Mouse (Mus musculus) adipocyte (in vitro differentiated cells): ENCODE measurements around the gene Bend3.
"Not testable (repeated sequence)": the region's sequence is repeated elsewhere in the genome, so short reads cannot be mapped to it uniquely, and the experiment has no call there.

ENCODE experiments used
- DNase-seq: peaks from one replicate; pipeline ENCODE4 v3.0.0-alpha.2; 2016; ENCODE audit warnings: low spot score

Gene Bend3

DNA sequence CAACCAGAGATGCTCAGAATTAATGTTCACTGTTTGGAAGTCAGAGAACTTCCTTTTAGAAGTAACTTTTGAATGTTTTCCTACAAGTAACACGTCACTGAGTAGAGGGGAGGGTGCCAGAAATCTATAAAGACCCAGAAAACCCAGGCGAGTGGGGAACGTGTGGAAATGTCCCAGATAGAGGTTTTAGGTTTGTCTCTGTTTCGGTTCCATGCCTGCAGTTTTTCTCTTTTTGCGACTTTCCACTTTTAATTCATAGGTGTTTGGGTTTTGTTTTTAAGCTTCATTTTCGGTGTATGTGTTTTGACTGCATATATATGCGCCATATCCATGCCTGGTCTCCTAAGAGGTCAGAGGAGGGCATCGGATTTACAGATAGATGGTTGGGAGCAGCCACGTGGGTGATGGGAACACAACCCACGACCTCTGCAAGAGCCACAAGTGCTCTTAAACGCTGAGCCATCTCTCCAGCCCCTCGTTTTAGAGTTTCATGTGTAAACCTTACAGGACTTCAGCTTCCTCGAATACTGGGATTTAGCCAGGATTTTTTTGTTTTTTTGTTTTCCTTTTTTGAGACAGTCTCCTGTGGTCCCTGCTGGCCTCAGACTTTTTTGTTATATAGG is 1.7 kb downstream of the Bend3 start:
- no peak for DNase-seq

DNA sequence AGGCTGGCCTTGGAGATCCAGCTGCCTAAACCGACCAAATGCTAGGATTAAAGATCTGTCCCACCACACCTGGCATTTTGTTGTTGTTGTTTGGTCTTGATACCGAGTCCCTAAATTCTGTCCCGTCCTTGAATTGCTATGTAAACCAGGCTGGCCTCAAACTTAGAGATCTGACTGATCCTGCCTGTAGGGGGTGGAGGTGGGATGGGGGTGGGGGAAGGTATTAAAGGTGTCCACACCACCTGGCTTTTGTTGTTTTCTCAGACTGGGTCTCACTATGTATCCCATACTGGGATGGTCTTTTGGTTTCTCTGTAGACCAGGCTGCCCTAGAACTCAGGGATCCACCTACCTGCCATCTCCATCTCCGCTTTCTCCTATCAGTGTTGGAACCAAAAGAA is 2.5 kb downstream of the Bend3 start:
- DNase-seq = no peak

DNA sequence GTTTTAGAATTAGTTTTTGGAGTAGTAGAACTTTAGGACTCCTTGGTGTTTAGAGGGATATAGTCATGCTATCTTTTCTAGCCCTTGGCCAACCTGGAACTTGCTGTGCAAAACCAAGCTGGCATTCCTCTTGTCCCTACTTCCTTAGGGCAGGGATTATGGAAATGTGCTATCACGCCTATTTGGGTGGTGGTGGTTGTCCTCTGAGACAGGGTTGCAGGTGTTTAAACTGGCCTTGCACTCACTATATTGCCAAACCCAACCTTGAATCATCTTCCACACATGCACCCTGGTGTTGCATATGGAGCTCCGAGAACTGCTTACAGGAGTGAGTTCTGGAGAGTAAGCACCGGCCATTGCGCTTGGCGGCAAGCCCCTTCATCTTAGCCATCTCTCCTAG is 3.4 kb downstream of the Bend3 start:
- DNase-seq = no peak

DNA sequence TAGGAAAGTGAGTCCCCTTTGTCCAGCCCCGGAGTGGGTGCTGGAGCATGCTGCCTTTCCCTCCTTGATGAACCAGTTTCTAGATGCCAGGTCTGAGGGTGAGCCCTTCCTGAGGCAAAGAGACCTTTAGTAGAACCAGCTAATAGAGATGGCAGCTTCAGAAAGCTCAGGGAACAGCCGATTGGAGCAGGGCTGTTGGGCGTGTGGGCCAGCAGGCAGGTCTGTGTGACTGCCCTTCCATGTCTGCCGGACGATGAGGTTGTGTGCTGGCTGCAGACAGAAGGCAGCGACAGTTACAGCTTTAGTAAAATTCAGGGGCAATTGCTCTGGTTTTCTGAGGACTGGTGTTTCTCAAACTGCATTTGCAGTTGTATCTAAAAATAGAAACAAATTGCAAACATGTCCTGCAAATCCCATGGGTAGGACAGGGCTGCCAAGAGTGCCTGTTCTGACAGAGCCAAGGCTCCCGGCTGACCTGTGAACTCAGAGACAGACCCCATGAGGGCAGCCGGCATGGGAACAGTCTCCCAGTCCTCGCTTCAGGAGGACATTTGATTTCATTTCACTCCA is 4.9 kb downstream of the Bend3 start:
- DNase-seq = peak; percentile 90

DNA sequence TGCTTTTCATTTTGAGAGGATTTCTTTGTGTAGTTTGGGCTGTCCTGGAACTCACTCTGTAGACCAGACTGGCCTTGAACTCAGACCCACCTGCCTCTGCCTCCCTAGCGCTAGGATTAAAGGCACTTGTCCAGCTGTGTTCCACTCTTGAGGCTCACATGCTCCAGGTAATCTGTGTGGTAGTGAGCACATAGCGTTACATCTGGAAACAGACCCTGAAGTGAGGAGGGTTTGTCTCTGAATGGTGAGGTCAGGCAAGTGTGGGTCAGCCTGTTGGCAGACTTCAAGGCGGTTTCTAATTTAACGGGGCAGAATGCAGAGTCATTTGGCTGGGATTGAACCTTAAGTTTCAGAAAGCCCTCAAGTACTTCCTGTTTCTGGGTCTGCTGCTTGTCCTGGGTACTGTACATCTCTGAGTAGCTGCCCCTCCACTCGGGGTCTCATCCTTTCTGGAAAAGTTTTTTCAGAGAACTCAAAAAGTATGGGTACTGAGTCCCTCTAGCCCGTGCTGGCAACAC is 7.2 kb downstream of the Bend3 start:
- no peak for DNase-seq

DNA sequence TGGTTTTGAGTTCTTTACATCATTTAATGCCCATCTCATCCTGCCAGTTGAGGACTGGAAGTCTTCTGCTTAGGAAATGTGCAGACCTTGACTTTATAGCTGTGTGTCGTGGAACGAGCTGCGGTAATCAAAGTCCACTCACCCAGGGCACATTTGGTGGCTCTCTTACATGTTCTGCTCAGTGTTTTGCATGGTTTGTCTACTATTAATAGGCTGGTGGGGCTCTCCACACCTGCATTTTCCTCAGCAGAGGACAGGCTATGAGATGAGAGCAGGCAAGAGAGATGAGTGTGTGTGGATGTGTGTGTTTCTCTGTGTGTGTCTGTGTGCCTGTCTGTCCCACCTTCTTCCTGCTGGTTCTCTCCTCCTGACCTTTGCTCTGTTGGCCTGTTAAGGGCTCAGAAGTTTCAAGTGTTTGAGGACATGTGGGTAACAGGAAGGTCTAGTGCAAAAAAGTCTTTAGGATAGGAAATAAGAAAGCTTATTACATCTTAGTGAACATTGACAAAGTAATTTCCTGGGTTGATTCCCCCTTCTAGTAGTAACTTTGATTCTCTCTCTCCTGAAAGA is 8.9 kb downstream of the Bend3 start:
- no peak for DNase-seq

DNA sequence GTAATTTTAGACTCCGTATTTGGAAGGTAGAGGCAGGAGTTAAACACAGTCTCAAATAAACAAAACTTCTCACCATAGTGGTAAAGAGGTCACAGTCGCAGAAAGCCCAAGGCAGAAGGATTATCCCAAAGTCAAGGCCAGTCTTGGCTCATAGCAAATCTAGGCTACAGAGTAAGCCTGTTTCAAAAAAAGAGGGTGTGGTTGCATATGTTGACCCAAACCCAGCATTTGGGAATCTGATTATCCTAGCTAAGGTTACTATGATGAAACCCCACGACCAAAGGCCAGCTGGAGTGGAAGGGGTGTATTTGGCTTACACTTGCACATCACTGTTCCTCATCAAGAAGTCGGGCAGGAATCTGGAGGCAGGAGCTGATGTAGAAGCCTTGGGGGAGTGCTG is 9.6 kb downstream of the Bend3 start:
- peak; percentile 42 for DNase-seq

DNA sequence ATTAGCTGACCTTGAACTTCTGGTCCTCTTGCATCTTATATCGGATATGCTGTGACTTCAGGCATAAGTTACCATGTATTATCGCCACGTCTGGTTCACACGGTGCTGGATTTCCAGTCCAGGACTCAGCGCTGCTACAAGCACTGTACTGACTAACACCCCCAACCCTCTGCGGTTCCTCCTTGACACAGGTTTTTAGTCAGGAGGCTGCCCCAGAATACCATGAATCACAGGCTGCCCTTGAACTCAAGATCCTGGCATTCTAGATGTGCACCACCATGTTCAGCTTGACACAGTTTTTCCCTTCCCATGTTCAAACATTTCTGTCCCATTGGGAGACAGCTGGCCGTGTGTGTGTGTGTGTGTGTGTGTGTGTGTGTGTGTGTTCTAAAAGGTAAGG is 10.5 kb downstream of the Bend3 start:
- DNase-seq = no peak

DNA sequence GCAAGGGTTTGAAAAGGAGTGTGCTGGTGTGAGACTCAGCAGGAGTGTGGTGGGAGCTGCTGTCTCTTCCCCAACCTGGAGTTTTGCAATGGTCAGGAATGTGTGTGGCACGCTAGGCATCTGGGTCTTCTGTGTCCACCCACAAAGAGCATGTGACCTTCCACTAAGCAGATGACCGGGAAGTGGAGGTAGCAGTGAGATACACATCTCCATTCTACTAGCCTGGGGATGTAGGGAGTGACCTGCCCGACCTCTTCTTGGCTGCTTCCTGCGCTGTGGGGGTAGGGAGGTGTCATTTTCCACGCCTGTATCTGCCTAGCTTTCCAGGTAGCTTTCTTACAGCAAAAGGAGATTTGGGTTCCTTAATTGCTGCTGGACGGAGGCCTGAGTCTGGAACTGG is 10.9 kb downstream of the Bend3 start:
- DNase-seq = no peak

DNA sequence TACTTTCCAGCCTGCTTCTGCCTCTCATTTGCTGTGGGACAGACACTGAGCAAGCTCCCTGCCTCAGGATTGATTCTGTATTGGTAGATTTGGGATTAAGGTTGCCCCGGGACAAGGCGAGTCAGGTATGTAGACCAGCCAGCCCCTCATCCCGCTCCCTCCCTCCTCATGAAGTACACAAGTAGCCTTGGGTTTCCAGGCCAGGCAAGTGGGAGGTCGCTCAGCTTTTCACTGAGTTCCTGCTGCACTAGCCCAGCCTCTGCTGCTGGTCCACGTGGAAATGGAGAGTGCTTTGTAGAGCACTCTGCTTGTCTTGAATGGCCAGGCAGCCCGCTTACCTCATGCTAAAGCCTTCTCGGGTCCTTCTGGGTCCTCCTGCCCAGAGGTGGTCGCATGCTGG is 11.4 kb downstream of the Bend3 start:
- no peak for DNase-seq

DNA sequence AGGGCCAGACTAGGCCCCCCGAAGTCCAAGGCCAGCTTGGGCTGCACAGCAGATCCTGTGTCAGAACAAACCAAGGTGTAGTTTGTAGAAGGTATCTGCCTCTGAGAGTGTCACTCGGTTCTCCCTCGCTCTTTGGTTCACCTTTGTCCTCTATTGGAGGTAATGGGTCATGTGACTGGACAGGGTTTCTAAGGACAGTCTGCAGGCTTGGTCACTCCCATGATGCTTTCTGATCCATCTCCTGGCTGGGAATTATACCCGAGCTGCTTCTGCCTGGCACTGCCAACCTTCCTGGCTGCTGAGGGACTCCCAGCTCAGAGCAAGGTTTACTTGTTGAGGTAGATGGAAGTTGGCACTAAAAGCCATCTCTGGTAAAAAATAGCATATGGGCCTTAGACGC is 12.2 kb downstream of the Bend3 start:
- no peak for DNase-seq

DNA sequence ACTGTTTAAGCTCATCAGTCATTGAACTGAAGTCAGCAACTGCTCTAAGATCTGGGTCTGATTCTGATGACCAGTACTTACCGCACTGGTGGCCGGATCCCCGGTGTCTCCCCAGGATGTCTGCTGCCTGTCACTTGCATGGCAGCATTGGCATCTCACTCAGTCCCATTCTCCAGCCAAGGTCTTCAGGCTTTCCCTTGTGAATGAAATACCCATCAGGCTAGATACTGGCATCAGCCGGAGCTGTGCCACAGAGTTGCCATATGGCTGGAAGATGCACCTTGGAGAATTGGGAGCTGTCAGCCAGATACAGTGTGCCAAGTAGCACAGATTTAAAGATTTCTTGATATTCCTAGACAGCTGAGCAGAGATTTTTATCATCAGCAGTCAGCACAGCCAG is 24.0 kb downstream of the Bend3 start:
- no peak for DNase-seq

DNA sequence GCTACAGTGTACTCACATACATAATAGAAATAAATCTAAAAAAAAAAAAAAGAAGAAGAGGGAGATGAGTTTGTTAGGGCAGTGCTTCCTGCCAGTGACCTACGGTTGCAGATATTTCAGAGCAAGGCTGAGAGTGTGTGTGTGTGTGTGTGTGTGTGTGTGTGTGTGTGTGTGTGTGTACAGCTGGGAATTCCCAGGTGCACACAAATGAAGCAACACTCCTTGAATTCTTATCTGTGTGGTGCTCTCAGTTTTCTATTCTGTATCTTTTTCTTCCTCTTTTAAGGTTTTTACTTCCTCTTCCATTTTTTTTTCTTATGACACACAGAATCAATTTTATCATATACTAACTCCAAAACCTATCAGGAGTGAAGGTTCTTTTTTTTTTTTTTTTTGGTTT is 25.7 kb downstream of the Bend3 start:
- no peak for DNase-seq

DNA sequence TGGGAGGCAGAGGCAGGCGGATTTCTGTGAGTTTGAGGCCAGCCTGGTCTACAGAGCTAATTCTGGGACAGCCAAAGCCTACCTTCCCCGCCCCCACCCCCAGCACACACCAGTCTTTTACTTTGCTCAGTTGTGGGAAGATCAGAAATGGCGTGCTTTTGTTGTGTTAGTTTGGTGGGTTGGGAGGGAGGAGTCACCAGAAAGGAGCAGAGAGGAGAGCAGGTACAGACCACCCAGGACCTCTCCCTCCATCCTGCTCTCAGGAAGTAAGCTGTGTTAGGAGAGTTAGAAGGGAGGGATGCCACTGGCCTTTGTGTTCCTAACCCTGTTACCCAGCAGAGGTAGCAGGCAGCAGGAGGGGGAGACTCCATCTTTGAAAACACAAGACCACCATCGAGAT is 28.4 kb downstream of the Bend3 start:
- DNase-seq = no peak

DNA sequence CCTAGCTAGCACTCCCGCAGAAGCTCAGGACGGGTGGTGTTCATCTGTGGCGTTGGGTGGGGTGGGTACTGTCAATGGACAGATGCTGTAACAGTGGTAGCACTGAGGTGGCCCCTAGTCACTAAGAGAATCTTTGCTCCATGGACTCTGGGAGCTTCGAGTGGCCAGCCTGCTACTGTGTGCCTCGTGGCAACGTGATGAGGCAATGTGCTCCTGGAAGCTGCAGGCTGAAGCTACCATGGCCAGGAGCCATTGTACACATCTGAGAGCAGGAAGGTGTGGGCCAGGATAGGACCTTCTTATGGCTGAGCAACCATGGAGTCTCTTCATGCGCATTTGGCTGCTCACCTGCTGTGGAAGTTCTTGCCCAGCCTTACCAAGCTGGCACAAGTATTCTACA is 30.6 kb downstream of the Bend3 start:
- DNase-seq = no peak

DNA sequence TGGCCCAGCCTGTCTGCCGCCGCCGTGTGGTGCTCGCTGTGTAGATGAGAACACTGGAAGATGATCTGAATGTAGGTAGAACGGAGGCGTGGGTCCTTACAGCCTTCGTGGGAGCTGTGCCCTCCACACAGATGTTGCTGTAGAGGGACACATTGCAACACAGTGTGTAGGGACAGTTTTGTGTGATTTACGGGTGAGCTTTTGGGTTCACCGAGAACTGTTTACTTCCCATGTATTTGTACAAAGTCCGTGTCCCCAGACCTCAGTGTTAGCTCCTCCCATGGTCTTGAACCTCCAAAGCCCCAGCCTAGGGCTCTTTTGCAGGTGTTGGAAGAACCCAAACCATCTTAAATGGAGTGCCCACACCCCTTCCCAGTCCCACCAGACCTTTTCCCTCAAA is 34.3 kb downstream of the Bend3 start:
- no peak for DNase-seq

DNA sequence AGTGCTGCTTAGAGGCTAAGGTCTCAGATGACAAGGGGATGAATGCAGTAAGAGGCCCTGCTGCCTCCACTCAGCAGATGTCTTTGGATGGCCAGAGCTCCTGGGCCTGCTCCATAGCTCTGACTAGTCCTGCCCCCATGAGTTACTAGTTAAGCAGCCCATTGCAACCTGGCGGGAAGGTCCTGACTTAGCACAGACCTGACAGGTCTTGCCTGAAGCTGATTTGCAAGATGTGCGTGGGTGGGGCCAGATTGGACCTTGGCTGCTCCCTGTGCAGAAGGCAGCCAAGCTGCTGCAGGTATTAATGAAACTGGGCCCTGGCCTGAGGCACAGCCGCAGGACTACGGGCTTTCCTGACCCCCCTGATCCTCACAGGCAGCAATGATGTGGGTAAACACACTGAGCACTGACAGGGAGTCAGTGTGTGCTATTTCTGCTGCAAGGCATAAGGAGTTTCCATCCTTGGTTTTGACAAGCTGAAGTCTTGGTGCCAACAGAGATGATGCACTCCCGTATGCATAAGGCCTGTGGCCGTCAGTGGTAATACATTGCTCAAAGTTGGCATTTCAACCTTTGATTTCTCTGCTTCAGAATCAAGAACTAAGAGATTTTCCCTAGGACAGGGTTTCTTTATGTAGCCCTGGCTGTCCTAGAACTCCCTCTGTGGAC is 38.5 kb downstream of the Bend3 start:
- no peak for DNase-seq

DNA sequence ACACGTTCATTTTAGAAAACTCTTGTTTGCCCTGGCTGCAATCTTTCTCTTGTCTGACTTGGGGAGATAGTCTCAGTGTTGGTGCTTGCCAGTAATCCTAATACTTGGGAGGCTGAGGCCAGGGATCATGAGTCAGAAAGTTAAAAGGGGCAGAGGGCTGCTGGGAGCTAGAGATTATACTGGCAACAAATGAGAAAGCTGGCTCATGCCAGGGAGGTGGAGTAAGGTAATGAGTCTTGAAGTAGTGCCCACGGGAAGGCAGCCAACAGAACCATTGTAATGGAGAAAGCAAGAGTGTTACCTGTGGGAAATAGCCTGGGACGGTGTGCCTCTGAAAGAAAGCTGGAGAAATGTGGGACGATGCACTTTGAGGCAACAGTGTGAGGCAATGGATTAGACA is 39.2 kb downstream of the Bend3 start:
- DNase-seq = no peak

DNA sequence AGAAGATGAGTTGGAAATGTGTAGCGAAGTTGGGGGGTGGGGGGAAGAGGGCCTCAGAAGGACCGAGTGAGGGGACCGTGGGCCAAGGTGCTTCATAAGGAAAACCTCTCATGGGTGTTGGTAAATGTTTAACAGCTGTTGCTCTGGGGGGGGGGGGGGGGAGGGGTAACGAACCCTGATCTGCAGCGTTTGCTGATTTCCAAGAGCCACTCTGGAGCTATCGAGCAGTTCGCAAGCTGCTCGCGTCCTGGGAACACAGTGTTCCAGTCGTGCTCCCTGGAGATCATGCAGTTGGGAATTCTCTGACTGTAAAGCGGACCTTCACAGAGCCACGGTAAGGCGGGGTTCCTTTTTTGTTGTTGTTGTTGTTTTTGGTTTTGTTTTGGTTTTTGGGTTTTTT is 39.7 kb downstream of the Bend3 start:
- no peak for DNase-seq

DNA sequence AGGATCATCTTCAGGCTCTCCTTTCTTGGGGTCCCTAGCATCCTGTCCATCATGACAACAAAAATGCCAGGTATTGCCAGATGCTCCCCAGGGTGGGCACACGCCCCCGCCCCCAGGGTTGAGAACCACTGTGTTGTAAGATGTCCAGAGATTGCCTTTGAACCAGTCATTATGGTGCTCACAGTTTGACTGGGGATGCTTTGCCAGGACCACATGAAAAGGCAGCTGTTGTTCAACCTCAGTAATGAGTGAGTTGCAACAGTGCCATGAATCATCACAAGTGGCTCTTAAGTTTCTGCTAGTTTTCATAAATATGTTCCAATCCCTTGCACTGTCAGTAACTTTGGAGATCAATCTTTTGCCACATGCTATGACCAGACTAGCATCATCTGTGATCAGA is 41.3 kb downstream of the Bend3 start:
- no peak for DNase-seq

DNA sequence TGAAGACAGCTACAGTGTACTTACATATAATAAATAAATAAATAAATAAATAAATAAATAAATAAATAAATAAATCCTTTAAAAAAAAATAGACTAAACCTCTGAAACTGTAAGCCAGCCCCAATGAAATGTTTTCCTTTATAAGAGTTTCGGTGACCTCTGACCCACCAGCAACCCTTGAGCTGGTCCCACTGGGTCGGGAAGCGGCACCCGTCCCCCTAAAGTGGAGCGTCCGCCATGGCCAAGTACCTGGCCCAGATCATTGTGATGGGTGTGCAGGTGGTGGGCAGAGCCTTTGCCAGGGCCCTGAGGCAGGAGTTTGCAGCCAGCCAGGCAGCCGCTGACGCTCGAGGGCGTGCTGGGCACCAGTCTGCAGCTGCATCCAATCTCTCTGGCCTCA is 45.3 kb downstream of the Bend3 start, which contains the start of gene Gm9803:
Gm9803 (plus strand) TSS at position 154 of the 400 bp plus-strand sequence.
- not testable (repeated sequence) for DNase-seq

DNA sequence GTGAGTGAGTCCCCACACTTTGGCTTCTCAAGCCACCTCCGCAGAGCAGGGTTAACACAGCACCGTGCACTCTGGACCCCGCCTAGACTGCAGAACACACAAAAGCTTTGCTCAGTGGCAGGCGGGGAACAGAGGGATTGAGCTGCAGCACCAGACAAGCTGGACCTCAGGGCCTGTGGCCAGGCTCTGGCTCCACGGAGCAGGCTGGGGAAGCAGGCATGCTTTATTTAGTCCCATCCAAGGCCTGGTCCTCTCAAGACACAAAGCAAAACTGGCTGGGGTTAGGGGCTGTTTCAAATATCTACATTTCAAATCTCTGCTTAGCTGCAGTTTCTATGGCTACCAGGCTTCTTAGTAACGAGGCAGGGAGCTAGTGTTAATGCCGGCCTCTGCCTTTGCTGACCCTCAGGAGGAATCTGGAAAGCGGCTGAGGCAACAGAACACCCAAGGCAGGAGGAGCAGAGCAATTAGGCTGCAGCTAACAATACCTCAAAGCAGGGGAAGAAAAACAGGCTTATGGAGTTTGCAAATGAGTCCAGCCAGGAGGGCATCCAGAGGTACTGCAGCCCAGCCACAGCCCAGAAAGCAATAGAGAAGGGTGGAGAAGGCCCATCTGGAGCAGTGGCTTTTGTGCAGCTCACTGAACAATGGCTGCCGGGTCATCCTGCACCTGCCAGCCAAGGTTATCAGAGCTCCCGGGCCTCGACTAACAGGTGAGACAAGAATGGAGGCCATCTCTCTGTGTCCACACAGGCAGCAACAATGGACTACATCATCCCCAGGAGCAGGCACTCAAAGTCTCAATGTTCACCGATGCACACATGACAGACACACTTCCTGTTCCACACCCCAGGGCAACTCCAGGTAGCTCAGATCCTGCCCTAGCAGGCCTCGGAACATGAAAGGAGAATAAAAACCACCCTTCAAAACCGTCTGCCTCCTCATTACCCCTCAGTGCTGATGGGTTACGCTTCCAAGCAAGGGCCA is 48.9 kb downstream of the Bend3 start:
- no peak for DNase-seq
